Mouse (Mus musculus) monocyte, adult 5-6 weeks (primary cell): ENCODE data around the gene Gatd1. TPM values are rescaled to one million over a fixed set of nuclear protein-coding genes. Genes with fewer than 3 reads are reported as not detected.

Experiments
- ATAC-seq: fragments of 153-309, 156-312 bp; replicated peaks from 2 replicates; pipeline ENCODE4 v1.8.0; 2017; ENCODE audit warnings: mild to moderate bottlenecking; ENCODE audit not compliant: low TSS enrichment, insufficient number of reproducible peaks, severe bottlenecking, poor library complexity, low FRiP score
- total RNA-seq: library from RNA; stranded (forward); fragments of 200-1000, 200-491, 200-594 nt; gene quantifications from 3 replicates; pipeline ENCODE4 v1.2.3, GENCODE M21; 2017

The Gatd1 gene
- total RNA-seq, 1 experiment from 2014 or later: 14.6 TPM

DNA sequence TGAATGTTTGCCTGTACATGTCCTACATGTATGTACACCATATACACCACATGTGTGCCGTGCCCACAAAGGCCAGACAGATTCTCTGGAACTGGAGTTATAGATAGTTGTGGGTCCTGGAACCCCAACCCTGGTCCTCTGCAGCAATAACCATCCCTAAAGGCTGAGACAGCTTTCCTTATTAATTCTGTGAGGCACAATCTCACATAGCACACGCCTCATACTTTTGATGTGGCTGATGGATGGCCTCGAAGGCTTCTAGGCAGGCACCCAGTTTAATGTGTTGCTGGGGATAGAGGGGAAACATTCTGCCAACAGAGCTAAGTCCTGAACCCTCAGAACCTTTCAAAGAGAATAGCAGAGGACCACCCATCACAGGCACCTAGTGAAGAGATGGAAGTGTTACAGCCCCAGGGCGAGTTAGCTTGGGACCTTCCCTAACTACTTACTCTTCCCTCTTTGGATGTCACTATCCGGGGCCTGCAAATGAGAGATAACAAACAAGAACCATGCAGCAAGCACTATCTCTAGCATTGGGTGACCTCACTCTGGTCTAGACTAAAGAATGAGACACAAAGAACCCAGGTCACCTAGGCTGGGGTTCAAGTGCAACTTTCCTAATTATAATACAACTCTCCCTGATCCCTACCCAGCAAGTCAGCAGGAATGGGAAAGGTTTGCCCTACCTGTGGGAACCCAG is 49.4 kb downstream of the Gatd1 start:
- no peak for ATAC-seq

DNA sequence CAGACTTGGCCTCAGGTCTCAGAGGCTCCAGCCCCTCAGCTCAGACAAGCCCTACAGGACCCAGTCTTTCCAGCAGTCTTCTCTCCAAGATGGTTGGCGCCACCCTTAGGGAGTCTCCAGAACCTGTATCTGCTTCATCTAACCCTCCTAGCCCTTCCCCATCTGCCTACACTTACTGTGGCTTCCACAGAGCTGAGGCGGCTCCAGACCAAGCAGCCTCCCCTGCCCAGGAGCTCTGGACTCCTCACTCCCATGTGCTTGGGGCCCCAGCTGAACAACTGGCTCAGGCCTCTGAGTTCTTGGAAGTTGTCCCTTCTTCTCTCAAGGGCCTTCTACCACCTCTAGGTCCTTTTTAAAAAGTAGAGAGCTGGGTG is 50.2 kb downstream of the Gatd1 start:
- ATAC-seq: no peak

DNA sequence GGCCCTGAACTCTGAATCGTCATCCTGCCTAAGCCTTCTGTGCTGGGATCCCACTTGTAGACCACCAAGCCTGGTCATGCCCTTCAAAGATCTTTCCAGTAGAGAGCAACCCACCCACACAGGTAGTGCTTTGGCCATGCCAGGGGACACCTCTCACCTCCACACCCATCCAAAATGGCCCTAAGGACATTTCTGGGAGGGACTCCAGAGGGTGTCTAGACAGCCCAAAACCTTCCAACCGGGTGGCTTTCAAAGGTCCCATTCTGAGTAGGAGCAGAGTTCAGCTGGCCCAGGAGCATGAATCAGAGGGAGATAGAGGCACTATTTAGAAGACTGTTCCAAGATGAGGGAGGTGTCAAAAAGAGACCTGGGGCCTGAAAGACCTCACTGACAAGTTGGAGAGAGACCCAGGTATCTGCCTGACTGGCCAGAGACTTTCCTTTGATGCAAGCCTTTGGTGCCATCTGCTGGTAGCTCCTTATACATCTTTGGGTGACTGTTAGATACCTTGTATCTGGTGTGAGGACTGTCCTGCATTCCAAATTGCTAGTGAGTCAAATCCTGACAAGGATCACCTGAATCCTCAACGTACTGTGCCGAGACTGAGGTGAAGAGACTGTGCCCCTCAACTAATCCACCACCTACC is 50.7 kb downstream of the Gatd1 start:
- ATAC-seq: peak; percentile 62

DNA sequence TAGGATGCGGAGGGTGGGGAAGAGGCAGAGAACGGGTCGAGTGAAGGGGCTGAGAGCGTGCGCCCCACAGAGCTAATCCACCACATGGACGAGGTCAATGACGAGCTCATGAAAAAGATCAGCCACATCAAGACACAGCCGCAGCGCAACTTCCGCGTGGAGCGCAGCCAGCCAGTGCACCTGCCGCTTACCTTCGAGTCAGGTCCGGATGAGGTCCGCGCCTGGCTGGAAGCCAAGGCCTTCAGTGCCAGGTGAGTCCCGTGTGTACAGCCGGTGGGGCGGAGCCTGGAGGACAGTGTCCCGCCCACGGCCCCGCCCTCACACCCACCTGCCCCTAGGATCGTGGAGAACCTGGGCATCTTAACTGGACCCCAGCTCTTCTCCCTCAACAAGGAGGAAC is 52.4 kb downstream of the Gatd1 start:
- no peak for ATAC-seq

Other genes with a start within 250 kb of the Gatd1 start
- gene Rnh1, start 241.3 kb downstream of the Gatd1 start, total RNA-seq: 73.1 to 101 TPM (median 77.7 TPM) in 3 replicates
- 22.4 to 25.6 TPM (median 25.2 TPM) in 3 replicates for gene Hras, start 220.1 kb downstream of the Gatd1 start, total RNA-seq
- 2.1 to 2.8 TPM (median 2.1 TPM) in 3 replicates for gene Lrrc56, start 220.0 kb downstream of the Gatd1 start, total RNA-seq
- gene Lmntd2, start 200.1 kb downstream of the Gatd1 start, total RNA-seq: 1.6 TPM in 1 of 3 replicates, not detected in the others
- gene Rassf7, start 198.3 kb downstream of the Gatd1 start, total RNA-seq: 1.4 to 11.5 TPM (median 1.9 TPM) in 3 replicates
- gene Phrf1, start 185.4 kb downstream of the Gatd1 start, total RNA-seq: 51.4 to 90.4 TPM (median 72.9 TPM) in 3 replicates
- 76.2 to 126 TPM (median 78.7 TPM) in 3 replicates for gene Irf7, start 147.7 kb downstream of the Gatd1 start, total RNA-seq
- gene Cdhr5, start 137.3 kb downstream of the Gatd1 start, total RNA-seq: not detected in 3 replicates
- not detected in 3 replicates for gene Sct, start 135.0 kb downstream of the Gatd1 start, total RNA-seq
- not detected in 3 replicates for gene Drd4, start 122.1 kb downstream of the Gatd1 start, total RNA-seq
- gene Deaf1, start 86.4 kb downstream of the Gatd1 start, total RNA-seq: 10.2 to 21.2 TPM (median 16.0 TPM) in 3 replicates
- gene Tmem80, start 86.4 kb downstream of the Gatd1 start, total RNA-seq: 2.8 to 16.3 TPM (median 7.1 TPM) in 3 replicates
- gene Eps8l2, start 75.3 kb downstream of the Gatd1 start, total RNA-seq: not detected in 3 replicates
- gene Taldo1, start 21.9 kb downstream of the Gatd1 start, total RNA-seq: 548 to 1,201 TPM (median 1,116 TPM) in 3 replicates
- gene Cend1, start 15.4 kb upstream of the Gatd1 start, total RNA-seq: not detected in 3 replicates
- 6.2 to 14.8 TPM (median 7.4 TPM) in 3 replicates for gene Slc25a22, start 23.8 kb upstream of the Gatd1 start, total RNA-seq
- gene Pidd1, start 29.9 kb upstream of the Gatd1 start, total RNA-seq: 4.5 to 5.9 TPM (median 4.8 TPM) in 3 replicates
- 2,770 to 3,796 TPM (median 2,928 TPM) in 3 replicates for gene Rplp2, start 33.2 kb upstream of the Gatd1 start, total RNA-seq
- 19.7 to 28.0 TPM (median 25.4 TPM) in 3 replicates for gene Pnpla2, start 41.1 kb upstream of the Gatd1 start, total RNA-seq
- not detected in 3 replicates for gene Cracr2b, start 47.0 kb upstream of the Gatd1 start, total RNA-seq
- 17.8 to 40.8 TPM (median 20.7 TPM) in 3 replicates for gene Cd151, start 53.3 kb upstream of the Gatd1 start, total RNA-seq
- gene Polr2l, start 61.0 kb upstream of the Gatd1 start, total RNA-seq: 14.0 to 22.2 TPM (median 14.6 TPM) in 3 replicates
- 0.95 TPM in 1 of 3 replicates, not detected in the others for gene Tspan4, start 61.1 kb upstream of the Gatd1 start, total RNA-seq
- gene Chid1, start 125.7 kb upstream of the Gatd1 start, total RNA-seq: 10.4 to 19.8 TPM (median 13.9 TPM) in 3 replicates
- gene Ap2a2, start 148.0 kb upstream of the Gatd1 start, total RNA-seq: 39.0 to 52.7 TPM (median 48.6 TPM) in 3 replicates
- gene Muc6, start 241.2 kb upstream of the Gatd1 start, total RNA-seq: 0.10 to 0.21 TPM in 2 of 3 replicates, not detected in the other